Mouse (Mus musculus) left cerebral cortex, postnatal 14 days (tissue): ENCODE data around the gene Phactr2. TPM values are rescaled to one million over a fixed set of nuclear protein-coding genes. Genes with fewer than 3 reads are reported as not detected.

Experiments used
- total RNA-seq, 2 experiments: library from RNA; stranded (reverse); gene quantifications; 2 replicates each; pipeline ENCODE4 v1.2.3; 2021

Phactr2 gene
- total RNA-seq, 2 experiments from 2014 or later, result 15.9 to 18.8 TPM

Other genes starting within 250 kb of the Phactr2 start
- 10 to 100 TPM; 36.0 to 44.8 TPM for gene Fuca2, start 25.1 kb upstream of the Phactr2 start, total RNA-seq
- 1 to 10 TPM; 7.8 to 8.0 TPM for gene Adat2, start 78.5 kb upstream of the Phactr2 start, total RNA-seq
- 10 to 100 TPM; 22.7 to 29.1 TPM for gene Pex3, start 78.7 kb upstream of the Phactr2 start, total RNA-seq